In genomic region chr9:107700114-107700571, GRCm38 (mm10) we compare ENCODE assay signal across 8 mouse cellular contexts. TPM values are rescaled to one million over a fixed set of nuclear protein-coding genes. Genes with fewer than 3 reads are reported as not detected.
DNase-seq lines count a peak whose midpoint lies in the region; ATAC-seq and TF ChIP-seq lines count a peak whose summit lies in the region.

No protein-coding gene starts in this region.

- H3K27ac ChIP-seq in forebrain, postnatal 0 days (ENCODE audit: low read depth, low read length) = peak overlapping the region; percentile 69
- H3K27ac ChIP-seq in hindbrain, embryonic 13.5 days = peak overlapping the region; percentile 55
- peak overlapping the region; percentile 46 for H3K27ac ChIP-seq in limb, embryonic 14.5 days (replicated peaks; ENCODE audit: low read depth, low read length)
- H3K27ac ChIP-seq in small intestine, adult 2 months (ENCODE audit: insufficient read depth, low read depth, low read length) = 0 out of 2 replicates have a peak overlapping the region, but pooled peaks have one; percentile 39

- TF ChIP-seq CTCF in forebrain, postnatal 0 days (IDR thresholded peaks at IDR 0.05; ENCODE audit: low read depth) = no peak
- no peak for TF ChIP-seq CTCF in small intestine, adult 2 months (IDR thresholded peaks at IDR 0.05; ENCODE audit: extremely low read depth, insufficient read length, insufficient replicate concordance, low read depth, low read length)

- no peak overlapping the region for H3K4me3 ChIP-seq in forebrain, postnatal 0 days (ENCODE audit: low read depth, low read length)
- H3K4me3 ChIP-seq in hindbrain, embryonic 13.5 days = no peak overlapping the region
- no peak overlapping the region for H3K4me3 ChIP-seq in limb, embryonic 14.5 days (replicated peaks; ENCODE audit: low read length)
- no peak overlapping the region for H3K4me3 ChIP-seq in small intestine, adult 2 months (ENCODE audit: low read depth, low read length)

- H3K27me3 ChIP-seq in forebrain, postnatal 0 days (ENCODE audit: insufficient read depth, low read length) = no peaks in the 10 kb centered on the region
- peaks cover 5% of the 10 kb centered on the region; the same call in 1 of the 2 replicates for H3K27me3 ChIP-seq in hindbrain, embryonic 13.5 days
- H3K27me3 ChIP-seq in limb, embryonic 14.5 days (ENCODE audit: control insufficient read depth, insufficient read depth, low read length) = no peaks in the 10 kb centered on the region
- H3K27me3 ChIP-seq in small intestine, adult 2 months (ENCODE audit: control insufficient read depth, insufficient read depth, low read length) = no peaks in the 10 kb centered on the region

- no peaks in the 10 kb centered on the region for H3K9me3 ChIP-seq in forebrain, postnatal 0 days (ENCODE audit: low read length)
- H3K9me3 ChIP-seq in hindbrain, embryonic 13.5 days = no peaks in the 10 kb centered on the region
- no peaks in the 10 kb centered on the region for H3K9me3 ChIP-seq in limb, embryonic 14.5 days (ENCODE audit: control insufficient read depth, low read length)

- H3K4me1 ChIP-seq in forebrain, postnatal 0 days (ENCODE audit: insufficient read depth) = peaks cover 32% of the 10 kb centered on the region
- H3K4me1 ChIP-seq in hindbrain, embryonic 13.5 days (replicated peaks) = peaks cover 97% of the 10 kb centered on the region
- peaks cover 81% of the 10 kb centered on the region for H3K4me1 ChIP-seq in limb, embryonic 14.5 days (ENCODE audit: control insufficient read depth, insufficient read depth, low read length)
- peaks cover 16% of the 10 kb centered on the region for H3K4me1 ChIP-seq in small intestine, adult 2 months (ENCODE audit: control insufficient read depth, insufficient read depth, insufficient read length, low read length)

- peaks cover 17% of the 10 kb centered on the region; the same call in 1 of the 2 replicates for H3K36me3 ChIP-seq in forebrain, postnatal 0 days (ENCODE audit: insufficient read depth)
- H3K36me3 ChIP-seq in hindbrain, embryonic 13.5 days = peaks cover 35% of the 10 kb centered on the region
- peaks cover 58% of the 10 kb centered on the region for H3K36me3 ChIP-seq in limb, embryonic 14.5 days (ENCODE audit: control insufficient read depth, insufficient read depth, low read length)
- H3K36me3 ChIP-seq in small intestine, adult 2 months (ENCODE audit: control insufficient read depth, insufficient read depth, low read length) = no peaks in the 10 kb centered on the region

- no peak for TF ChIP-seq POLR2A in limb, embryonic 14.5 days (IDR thresholded peaks at IDR 0.05; ENCODE audit: borderline replicate concordance, extremely low read depth, insufficient read depth, insufficient read length)
- TF ChIP-seq POLR2A in small intestine, adult 2 months (IDR thresholded peaks at IDR 0.05; ENCODE audit: low read depth, low read length) = no peak

- peak; percentile 80 for ATAC-seq in forebrain, postnatal 0 days
- ATAC-seq in hindbrain, embryonic 13.5 days (ENCODE audit: low FRiP score) = no peak
- ATAC-seq in limb, embryonic 14.5 days (ENCODE audit: low FRiP score, low read depth) = no peak

- peak; percentile 36 to 41 for DNase-seq in cerebellum, adult 18-20 months
- no peak for DNase-seq in cerebellum, adult 11-12 months
- DNase-seq in 3T3-L1 (ENCODE audit: low read depth, low spot score) = peak; percentile 78
- DNase-seq in forebrain, postnatal 0 days = peak; percentile 79
- no peak for DNase-seq in limb, embryonic 14.5 days (ENCODE audit: low spot score)
- DNase-seq in spleen, postnatal 14 days (ENCODE audit: low spot score in 2 of 2) = no peak

- H3K4me2 ChIP-seq in forebrain, postnatal 0 days (ENCODE audit: low read depth) = no peak overlapping the region
- peak overlapping the region; percentile 30; the same call in 1 of the 2 replicates for H3K4me2 ChIP-seq in hindbrain, embryonic 13.5 days
- H3K4me2 ChIP-seq in limb, embryonic 14.5 days (replicated peaks; ENCODE audit: low read depth, low read length, severe bottlenecking) = 0 out of 2 replicates have a peak overlapping the region, but pooled peaks have one; percentile 23

- WGBS in forebrain, postnatal 0 days = 23% methylated on average over 6 of the region's 6 CpGs
- 24% methylated on average over 6 of the region's 6 CpGs for WGBS in hindbrain, embryonic 13.5 days
- 17% methylated on average over 6 of the region's 6 CpGs for WGBS in limb, embryonic 14.5 days
- 82% methylated on average over 6 of the region's 6 CpGs for WGBS in small intestine, adult 2 months

- H3K9ac ChIP-seq in forebrain, postnatal 0 days = no peak overlapping the region
- H3K9ac ChIP-seq in hindbrain, embryonic 13.5 days = peak overlapping the region; percentile 58
- H3K9ac ChIP-seq in limb, embryonic 14.5 days (ENCODE audit: low read depth, low read length, severe bottlenecking) = 0 out of 2 replicates have a peak overlapping the region, but pooled peaks have one; percentile 34

RNA-seq across cellular contexts. Expression of gene Sema3f, which starts 10.1 kb away (rescaled TPM):
- total RNA-seq in forebrain, postnatal 0 days (2014; rRNA removed) = 56.6 and 61.4 TPM in 2 replicates
- polyA plus RNA-seq in forebrain, postnatal 0 days (2015; fragmentation: Nextera tagmentation; extraction: Ambion mirVana) = 7.1 and 7.8 TPM in 2 replicates
- 16.4 and 17.0 TPM in 2 replicates for polyA plus RNA-seq in hindbrain, embryonic 13.5 days (2015; fragmentation: Nextera tagmentation; extraction: Ambion mirVana)
- 228 and 332 TPM in 2 replicates for polyA plus RNA-seq in limb, embryonic 14.5 days (2012; rRNA removed)
- 48.8 and 55.6 TPM in 2 replicates for polyA plus RNA-seq in limb, embryonic 14.5 days (2014; fragmentation: Nextera tagmentation; extraction: Ambion mirVana)
- polyA plus RNA-seq in small intestine, adult 2 months (2012; rRNA removed) = 24.2 and 30.7 TPM in 2 replicates

RNA-seq across cellular contexts. Expression of gene Gnat1, which starts 20.6 kb away (rescaled TPM):
- 0.24 TPM in 1 of 2 replicates, not detected in the other for total RNA-seq in forebrain, postnatal 0 days (2014; rRNA removed)
- polyA plus RNA-seq in forebrain, postnatal 0 days (2015; fragmentation: Nextera tagmentation; extraction: Ambion mirVana) = 0.73 and 1.8 TPM in 2 replicates
- polyA plus RNA-seq in hindbrain, embryonic 13.5 days (2015; fragmentation: Nextera tagmentation; extraction: Ambion mirVana) = 1.8 TPM in 2 replicates
- 0.28 and 0.44 TPM in 2 replicates for polyA plus RNA-seq in limb, embryonic 14.5 days (2012; rRNA removed)
- 0.55 and 0.57 TPM in 2 replicates for polyA plus RNA-seq in limb, embryonic 14.5 days (2014; fragmentation: Nextera tagmentation; extraction: Ambion mirVana)
- 0.13 and 0.17 TPM in 2 replicates for polyA plus RNA-seq in small intestine, adult 2 months (2012; rRNA removed)

RNA-seq across cellular contexts. Expression of gene Slc38a3, which starts 30.8 kb away (rescaled TPM):
- 43.5 and 60.9 TPM in 2 replicates for total RNA-seq in forebrain, postnatal 0 days (2014; rRNA removed)
- 38.7 and 39.8 TPM in 2 replicates for polyA plus RNA-seq in forebrain, postnatal 0 days (2015; fragmentation: Nextera tagmentation; extraction: Ambion mirVana)
- 25.3 and 26.2 TPM in 2 replicates for polyA plus RNA-seq in hindbrain, embryonic 13.5 days (2015; fragmentation: Nextera tagmentation; extraction: Ambion mirVana)
- polyA plus RNA-seq in limb, embryonic 14.5 days (2012; rRNA removed) = 22.4 and 31.8 TPM in 2 replicates
- 3.7 and 6.0 TPM in 2 replicates for polyA plus RNA-seq in limb, embryonic 14.5 days (2014; fragmentation: Nextera tagmentation; extraction: Ambion mirVana)
- 2.8 and 48.7 TPM in 2 replicates for polyA plus RNA-seq in small intestine, adult 2 months (2012; rRNA removed)

Comparison
In these comparisons a context has a peak if more than half of its experiments do, and no peak if none do; other contexts are left out.
1. DNase-seq: peak in cerebellum, adult 18-20 months (2 of 2), 3T3-L1 (single experiment) and forebrain, postnatal 0 days (single experiment); none in cerebellum, adult 11-12 months (single experiment), limb, embryonic 14.5 days (single experiment) and spleen, postnatal 14 days (0 of 2).
2. Peak in every context shown above with its lines, with median percentiles within 50 percentile points of each other: H3K27ac ChIP-seq.